Mouse (Mus musculus): Measurements from ENCODE around the gene Specc1l. TPM values are rescaled to one million over a fixed set of nuclear protein-coding genes. Genes with fewer than 3 reads are reported as not detected.
A peak's percentile ranks its signal among the peaks of the same experiment; 100 is the strongest.
"Not testable (repeated sequence)": the region's sequence is repeated elsewhere in the genome, so short reads cannot be mapped to it uniquely, and the experiment has no call there.

The Specc1l gene
- polyA plus RNA-seq, 1 experiment from 2014 or later: 13.3 TPM

DNA sequence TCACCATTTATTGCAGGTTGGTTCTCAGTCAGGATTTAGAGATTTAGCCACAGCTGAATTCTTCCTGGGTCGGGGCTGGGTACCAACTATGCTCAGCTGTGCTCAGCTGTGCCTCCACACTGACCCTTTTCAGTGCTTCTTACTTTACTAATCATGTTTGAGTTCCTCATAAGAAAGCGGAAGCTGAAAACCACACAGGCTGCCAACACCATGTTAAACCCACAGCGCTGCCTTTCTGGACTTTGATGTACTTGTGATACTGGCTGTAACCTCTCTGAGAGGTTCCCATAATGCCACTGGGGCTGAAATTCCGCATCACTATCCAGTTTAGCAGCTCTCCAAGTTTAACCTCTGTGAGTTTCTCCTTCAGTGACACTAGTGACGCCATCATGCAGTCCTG is 70.8 kb downstream of the Specc1l start:
- 57% methylated on average over 5 of the region's 5 CpGs for WGBS
- Histone ChIP-seq H3K9me3 (ENCODE audit: control insufficient read depth, low read length) (no peaks in the 10 kb centered on the region), H3K4me1 (replicated peaks; ENCODE audit: control insufficient read depth, insufficient read depth, low read length) (no peaks in the 10 kb centered on the region), H3K4me2 (no peak overlapping the region), H3K36me3 (ENCODE audit: control insufficient read depth, insufficient read depth, low read length) (no peaks in the 10 kb centered on the region), H3K27me3 (replicated peaks; ENCODE audit: control insufficient read depth, insufficient read depth, low read length) (no peaks in the 10 kb centered on the region), H3K9ac (ENCODE audit: low read depth, low read length) (no peak overlapping the region), H3K27ac (ENCODE audit: low read depth, low read length) (no peak overlapping the region), H3K4me3 (ENCODE audit: low read depth, low read length) (no peak overlapping the region)
- ATAC-seq (replicated peaks; ENCODE audit: low FRiP score): no peak
- DNase-seq (ENCODE audit: low spot score): no peak

DNA sequence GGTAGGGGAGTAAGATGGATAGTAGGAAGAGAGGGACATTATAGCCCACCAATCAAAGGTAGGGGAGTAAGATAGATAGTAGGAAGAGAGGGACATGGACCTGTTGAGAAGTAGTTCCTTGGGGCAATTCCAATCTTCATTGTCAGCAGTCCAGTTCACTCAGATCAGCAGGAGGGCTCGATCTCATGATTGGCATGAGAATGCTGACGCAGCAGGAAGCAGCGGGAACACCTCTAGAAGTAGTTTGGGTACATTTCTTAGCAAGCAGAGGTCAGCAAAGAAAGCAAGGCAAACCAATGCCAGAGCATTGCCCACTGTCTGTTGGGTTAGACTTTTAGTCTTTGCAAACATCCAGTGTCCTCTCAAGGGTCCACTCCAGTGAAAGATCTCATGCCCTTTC is 71.9 kb downstream of the Specc1l start:
- H3K27me3 ChIP-seq (replicated peaks; ENCODE audit: control insufficient read depth, insufficient read depth, low read length): no peaks in the 10 kb centered on the region
- no peak overlapping the region for H3K9ac ChIP-seq (ENCODE audit: low read depth, low read length)
- H3K36me3 ChIP-seq (ENCODE audit: control insufficient read depth, insufficient read depth, low read length): no peaks in the 10 kb centered on the region
- 0 out of 2 replicates have a peak, but pooled peaks cover 3% of the 10 kb centered on the region for H3K4me1 ChIP-seq (replicated peaks; ENCODE audit: control insufficient read depth, insufficient read depth, low read length)
- DNase-seq (ENCODE audit: low spot score): no peak
- H3K9me3 ChIP-seq (ENCODE audit: control insufficient read depth, low read length): no peaks in the 10 kb centered on the region
- H3K4me3 ChIP-seq (ENCODE audit: low read depth, low read length): no peak overlapping the region
- H3K4me2 ChIP-seq: no peak overlapping the region
- ATAC-seq (replicated peaks; ENCODE audit: low FRiP score): no peak
- 95% methylated on average over 3 of the region's 3 CpGs for WGBS
- no peak overlapping the region for H3K27ac ChIP-seq (ENCODE audit: low read depth, low read length)

DNA sequence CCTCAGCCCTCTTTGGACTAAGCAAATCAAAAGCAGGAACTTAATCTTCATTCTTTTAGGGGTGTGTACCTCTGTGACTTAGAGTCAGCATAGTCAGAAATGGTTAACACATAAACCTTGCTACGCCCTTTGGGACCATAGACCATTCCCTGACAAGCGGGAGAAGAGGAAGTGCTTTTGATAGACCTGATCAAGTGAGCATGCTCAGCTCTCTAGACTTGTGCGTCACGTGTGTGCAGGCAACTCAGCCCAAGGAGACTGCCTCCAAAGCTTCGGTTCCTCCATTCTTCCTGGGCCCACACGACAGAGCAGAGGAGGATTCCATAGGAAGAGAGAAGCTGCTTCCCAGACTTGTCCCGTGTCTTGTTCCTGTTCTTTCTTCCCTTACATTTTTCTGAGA is 76.7 kb downstream of the Specc1l start:
- Histone ChIP-seq H3K27me3 (replicated peaks; ENCODE audit: control insufficient read depth, insufficient read depth, low read length) (no peaks in the 10 kb centered on the region), H3K4me1 (replicated peaks; ENCODE audit: control insufficient read depth, insufficient read depth, low read length) (0 out of 2 replicates have a peak, but pooled peaks cover 3% of the 10 kb centered on the region), H3K4me3 (ENCODE audit: low read depth, low read length) (no peak overlapping the region), H3K4me2 (no peak overlapping the region), H3K9ac (ENCODE audit: low read depth, low read length) (no peak overlapping the region), H3K9me3 (ENCODE audit: control insufficient read depth, low read length) (no peaks in the 10 kb centered on the region), H3K36me3 (ENCODE audit: control insufficient read depth, insufficient read depth, low read length) (0 out of 2 replicates have a peak, but pooled peaks cover 2% of the 10 kb centered on the region), H3K27ac (ENCODE audit: low read depth, low read length) (no peak overlapping the region)
- WGBS: 58% methylated on average over 7 of the region's 7 CpGs
- ATAC-seq (replicated peaks; ENCODE audit: low FRiP score): no peak
- DNase-seq (ENCODE audit: low spot score): no peak

DNA sequence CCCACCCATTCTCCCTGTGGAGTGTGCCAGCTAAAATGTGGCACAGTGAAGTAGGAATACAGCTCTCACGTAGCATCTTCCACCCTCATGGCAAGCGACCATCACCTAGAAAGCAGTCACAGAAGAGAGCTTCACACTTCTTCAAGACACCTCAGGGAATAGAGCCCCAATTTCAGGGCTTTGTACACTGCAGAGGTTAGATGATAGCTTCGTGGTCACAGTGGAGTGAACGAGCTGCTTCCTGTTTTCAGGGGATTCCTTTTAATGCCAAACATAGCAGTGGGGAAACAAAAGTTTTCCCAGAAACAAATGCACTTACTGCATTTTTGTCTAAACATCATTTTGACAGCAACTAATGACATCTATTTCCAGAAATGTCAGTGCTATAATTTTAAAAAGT is 77.5 kb downstream of the Specc1l start:
- H3K4me2 ChIP-seq: no peak overlapping the region
- no peaks in the 10 kb centered on the region for H3K9me3 ChIP-seq (ENCODE audit: control insufficient read depth, low read length)
- no peak overlapping the region for H3K27ac ChIP-seq (ENCODE audit: low read depth, low read length)
- DNase-seq (ENCODE audit: low spot score) (no peak), ATAC-seq (replicated peaks; ENCODE audit: low FRiP score) (no peak)
- H3K9ac ChIP-seq (ENCODE audit: low read depth, low read length): no peak overlapping the region
- 0 out of 2 replicates have a peak, but pooled peaks cover 3% of the 10 kb centered on the region for H3K4me1 ChIP-seq (replicated peaks; ENCODE audit: control insufficient read depth, insufficient read depth, low read length)
- H3K27me3 ChIP-seq (replicated peaks; ENCODE audit: control insufficient read depth, insufficient read depth, low read length): no peaks in the 10 kb centered on the region
- WGBS: 58% methylated on average over 4 of the region's 4 CpGs
- 0 out of 2 replicates have a peak, but pooled peaks cover 2% of the 10 kb centered on the region for H3K36me3 ChIP-seq (ENCODE audit: control insufficient read depth, insufficient read depth, low read length)
- H3K4me3 ChIP-seq (ENCODE audit: low read depth, low read length): no peak overlapping the region

DNA sequence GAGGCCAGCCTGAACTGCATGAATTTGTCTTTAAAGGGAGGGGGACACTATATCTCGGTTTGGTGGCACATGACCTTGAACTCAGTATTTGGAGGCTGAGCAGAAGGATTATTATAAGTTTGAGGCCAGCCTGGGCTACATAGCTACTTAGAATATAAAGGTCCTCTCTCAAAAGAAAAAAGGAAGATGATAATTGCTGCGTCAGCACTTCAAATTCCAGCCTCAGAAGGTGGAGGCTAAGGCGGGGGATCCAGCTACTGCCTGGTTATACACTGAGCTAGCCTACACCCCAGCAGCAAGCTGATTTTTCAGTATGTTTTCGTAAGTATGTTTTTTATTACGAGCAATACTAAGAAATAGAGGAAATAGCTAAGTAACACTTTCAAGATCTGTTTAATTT is 78.8 kb downstream of the Specc1l start:
- DNase-seq (ENCODE audit: low spot score) (no peak), ATAC-seq (replicated peaks; ENCODE audit: low FRiP score) (no peak)
- Histone ChIP-seq H3K27ac (ENCODE audit: low read depth, low read length) (no peak overlapping the region), H3K4me1 (replicated peaks; ENCODE audit: control insufficient read depth, insufficient read depth, low read length) (0 out of 2 replicates have a peak, but pooled peaks cover 3% of the 10 kb centered on the region), H3K4me3 (ENCODE audit: low read depth, low read length) (no peak overlapping the region), H3K9ac (ENCODE audit: low read depth, low read length) (no peak overlapping the region), H3K36me3 (ENCODE audit: control insufficient read depth, insufficient read depth, low read length) (0 out of 2 replicates have a peak, but pooled peaks cover 2% of the 10 kb centered on the region), H3K9me3 (ENCODE audit: control insufficient read depth, low read length) (no peaks in the 10 kb centered on the region), H3K4me2 (no peak overlapping the region), H3K27me3 (replicated peaks; ENCODE audit: control insufficient read depth, insufficient read depth, low read length) (no peaks in the 10 kb centered on the region)
- WGBS: 84% methylated on average over 5 of the region's 5 CpGs

DNA sequence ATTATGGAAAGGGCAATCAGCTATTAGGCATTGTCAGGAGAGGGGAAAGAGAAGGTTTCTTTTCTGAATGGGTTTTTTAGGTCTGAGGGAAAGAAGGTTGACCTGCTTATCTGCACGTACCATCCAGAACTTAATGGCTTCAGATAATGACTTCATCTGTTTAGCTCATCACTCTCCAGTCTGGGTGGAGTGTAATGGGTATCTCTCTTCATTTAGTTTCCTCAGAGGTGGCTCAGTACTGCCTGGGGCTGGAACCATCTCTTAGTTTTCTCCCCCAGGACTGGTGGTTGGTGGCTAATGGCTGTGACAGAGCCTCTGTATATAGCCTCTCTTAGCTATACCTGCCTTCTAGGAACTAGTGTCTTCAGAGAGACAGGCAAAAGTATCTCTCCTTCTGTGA is 79.5 kb downstream of the Specc1l start:
- DNase-seq (ENCODE audit: low spot score) (no peak), ATAC-seq (replicated peaks; ENCODE audit: low FRiP score) (peak; percentile 76)
- H3K9ac ChIP-seq (ENCODE audit: low read depth, low read length): no peak overlapping the region
- no peaks in the 10 kb centered on the region for H3K9me3 ChIP-seq (ENCODE audit: control insufficient read depth, low read length)
- 65% methylated on average over 1 of the region's 1 CpGs for WGBS
- H3K4me2 ChIP-seq: no peak overlapping the region
- H3K4me3 ChIP-seq (ENCODE audit: low read depth, low read length): no peak overlapping the region
- 0 out of 2 replicates have a peak, but pooled peaks cover 3% of the 10 kb centered on the region for H3K4me1 ChIP-seq (replicated peaks; ENCODE audit: control insufficient read depth, insufficient read depth, low read length)
- H3K36me3 ChIP-seq (ENCODE audit: control insufficient read depth, insufficient read depth, low read length): 0 out of 2 replicates have a peak, but pooled peaks cover 2% of the 10 kb centered on the region
- no peaks in the 10 kb centered on the region for H3K27me3 ChIP-seq (replicated peaks; ENCODE audit: control insufficient read depth, insufficient read depth, low read length)
- no peak overlapping the region for H3K27ac ChIP-seq (ENCODE audit: low read depth, low read length)

DNA sequence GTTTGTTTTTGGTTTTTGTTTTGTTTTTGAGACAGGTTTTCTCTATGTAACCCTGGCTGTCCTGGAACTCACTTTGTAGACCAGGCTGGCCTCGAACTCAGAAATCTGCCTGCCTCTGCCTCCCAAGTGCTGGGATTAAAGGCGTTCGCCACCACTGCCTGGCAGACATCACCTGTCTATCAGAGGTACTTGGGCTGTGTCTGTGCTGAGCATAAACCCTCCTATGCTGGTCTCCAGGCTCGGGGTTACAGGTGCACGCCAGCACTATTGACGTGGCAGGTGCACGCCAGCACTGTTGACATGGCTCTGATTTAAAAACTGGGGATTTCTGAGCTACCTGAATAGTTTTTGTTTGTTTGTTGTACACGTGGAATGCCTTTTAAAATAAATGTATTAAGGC is 80.3 kb downstream of the Specc1l start:
- not testable (repeated sequence) for ATAC-seq (replicated peaks; ENCODE audit: low FRiP score); H3K9me3 ChIP-seq (ENCODE audit: control insufficient read depth, low read length)
- 88% methylated on average over 8 of the region's 8 CpGs for WGBS

DNA sequence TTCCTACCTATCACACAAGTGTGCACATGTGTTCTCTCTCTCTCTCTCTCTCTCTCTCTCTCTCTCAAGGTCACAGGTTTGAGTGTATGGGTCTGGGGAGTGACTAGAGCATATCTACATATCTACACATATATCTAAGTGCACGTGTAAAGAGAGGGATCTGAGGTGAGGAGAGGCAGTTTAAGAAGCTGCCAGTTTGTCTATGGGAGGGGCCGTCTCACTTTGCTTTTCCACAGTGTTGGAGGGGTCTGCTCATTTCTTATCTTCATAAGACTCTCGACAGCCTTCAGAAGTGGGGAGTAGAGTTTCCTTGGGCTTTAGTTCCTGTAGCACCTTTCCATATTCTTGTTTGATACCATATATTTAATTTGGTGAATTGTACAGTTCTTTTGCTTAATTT is 81.4 kb downstream of the Specc1l start:
- Histone ChIP-seq H3K4me2 (no peak overlapping the region), H3K36me3 (ENCODE audit: control insufficient read depth, insufficient read depth, low read length) (0 out of 2 replicates have a peak, but pooled peaks cover 2% of the 10 kb centered on the region), H3K27ac (ENCODE audit: low read depth, low read length) (no peak overlapping the region), H3K9me3 (ENCODE audit: control insufficient read depth, low read length) (no peaks in the 10 kb centered on the region), H3K27me3 (replicated peaks; ENCODE audit: control insufficient read depth, insufficient read depth, low read length) (no peaks in the 10 kb centered on the region), H3K9ac (ENCODE audit: low read depth, low read length) (no peak overlapping the region), H3K4me1 (replicated peaks; ENCODE audit: control insufficient read depth, insufficient read depth, low read length) (0 out of 2 replicates have a peak, but pooled peaks cover 3% of the 10 kb centered on the region), H3K4me3 (ENCODE audit: low read depth, low read length) (no peak overlapping the region)
- ATAC-seq (replicated peaks; ENCODE audit: low FRiP score) (peak; percentile 56; the same call in 1 of the 2 replicates), DNase-seq (ENCODE audit: low spot score) (no peak)
- 39% methylated on average over 3 of the region's 3 CpGs for WGBS

More for the DNA sequence above, 80.3 kb downstream of the Specc1l start:
- H3K4me1 ChIP-seq (replicated peaks; ENCODE audit: control insufficient read depth, insufficient read depth, low read length); DNase-seq (ENCODE audit: low spot score); H3K27ac ChIP-seq (ENCODE audit: low read depth, low read length); H3K27me3 ChIP-seq (replicated peaks; ENCODE audit: control insufficient read depth, insufficient read depth, low read length); H3K4me2 ChIP-seq; H3K9ac ChIP-seq (ENCODE audit: low read depth, low read length); H3K36me3 ChIP-seq (ENCODE audit: control insufficient read depth, insufficient read depth, low read length); H3K4me3 ChIP-seq (ENCODE audit: low read depth, low read length): not testable (repeated sequence)

DNA sequence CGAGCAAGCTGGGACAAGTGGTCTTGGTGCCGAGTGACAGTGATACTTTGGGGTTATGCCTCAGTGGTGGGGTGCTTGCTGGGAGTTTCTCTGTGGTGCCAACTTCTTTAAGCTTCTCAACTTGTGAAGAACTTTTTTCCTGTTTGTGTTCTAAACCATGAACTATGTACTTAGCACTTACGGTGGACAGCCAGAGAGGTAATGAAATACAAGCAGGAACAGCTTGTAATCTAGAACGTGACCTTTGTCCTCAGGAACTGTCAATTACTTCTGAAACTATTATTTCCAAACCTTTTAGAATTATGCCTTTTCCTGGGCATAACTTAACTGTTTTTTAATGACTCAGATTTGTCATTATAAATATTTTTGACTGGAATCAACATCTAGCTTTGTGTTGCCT is 82.5 kb downstream of the Specc1l start:
- Histone ChIP-seq H3K4me1 (replicated peaks; ENCODE audit: control insufficient read depth, insufficient read depth, low read length) (no peaks in the 10 kb centered on the region), H3K36me3 (ENCODE audit: control insufficient read depth, insufficient read depth, low read length) (0 out of 2 replicates have a peak, but pooled peaks cover under 1% of the 10 kb centered on the region), H3K4me3 (ENCODE audit: low read depth, low read length) (no peak overlapping the region), H3K9me3 (ENCODE audit: control insufficient read depth, low read length) (no peaks in the 10 kb centered on the region), H3K27me3 (replicated peaks; ENCODE audit: control insufficient read depth, insufficient read depth, low read length) (no peaks in the 10 kb centered on the region), H3K9ac (ENCODE audit: low read depth, low read length) (no peak overlapping the region), H3K27ac (ENCODE audit: low read depth, low read length) (no peak overlapping the region), H3K4me2 (no peak overlapping the region)
- 78% methylated on average over 4 of the region's 4 CpGs for WGBS
- ATAC-seq (replicated peaks; ENCODE audit: low FRiP score): no peak
- DNase-seq (ENCODE audit: low spot score): no peak

Measured in liver, embryonic 11.5 days (tissue).